In genomic region chr15:60476755-60477310, GRCm38 (mm10) we compare ENCODE assay signal across 26 mouse cellular contexts.
DNase-seq lines count a peak whose midpoint lies in the region; ATAC-seq and TF ChIP-seq lines count a peak whose summit lies in the region.
"Had no signal": no experiment of that assay in that cellular context is flagged by ENCODE, and none has a peak within 500 bp of the region (broad histone marks: within the 10 kb centered on the region; RNA-seq: fewer than 3 reads in every experiment).

No protein-coding gene starts in this region.

- POLR2A ChIA-PET in Patski (lab: Charles Lee): interaction anchor here (1.2 kb wide), 1 partner anchor 12 kb away, joined by 4 read pairs; no protein-coding TSS in a partner anchor

- ATAC-seq in hindbrain, embryonic 11.5 days (ENCODE audit: low FRiP score): 0 out of 2 replicates have a peak, but pooled peaks have one; percentile 22
- ATAC-seq in hindbrain, embryonic 12.5 days (ENCODE audit: low FRiP score): no peak; the same call in 1 of the 2 replicates
- peak; percentile 31 for ATAC-seq in Patski
- ATAC-seq in activated CD4-positive, CD25-positive, alpha-beta regulatory T cell, adult 4 months: no peak
- ATAC-seq: hindbrain, postnatal 0 days; intestine, embryonic 16.5 days; liver, postnatal 0 days; lung, postnatal 0 days had no signal

- 57% methylated on average over 4 of the region's 4 CpGs for WGBS in hindbrain, embryonic 11.5 days
- WGBS in hindbrain, embryonic 12.5 days: 46% methylated on average over 4 of the region's 4 CpGs

- no peaks in the 10 kb centered on the region for H3K27me3 ChIP-seq in hindbrain, embryonic 11.5 days (ENCODE audit: control insufficient read depth, insufficient read depth, low read length)
- no peaks in the 10 kb centered on the region for H3K27me3 ChIP-seq in hindbrain, embryonic 12.5 days
- H3K27me3 ChIP-seq in Patski: no peaks in the 10 kb centered on the region
- H3K27me3 ChIP-seq: heart, embryonic 15.5 days; midbrain, embryonic 12.5 days had no signal

- no peaks in the 10 kb centered on the region for H3K9me3 ChIP-seq in hindbrain, embryonic 11.5 days (ENCODE audit: control insufficient read depth, low read length)
- H3K9me3 ChIP-seq in hindbrain, embryonic 12.5 days (replicated peaks): no peaks in the 10 kb centered on the region
- H3K9me3 ChIP-seq: heart, embryonic 15.5 days; limb, embryonic 10.5 days; midbrain, embryonic 12.5 days had no signal

- no peaks in the 10 kb centered on the region for H3K36me3 ChIP-seq in hindbrain, embryonic 11.5 days (ENCODE audit: control insufficient read depth, insufficient read depth, low read length)
- no peaks in the 10 kb centered on the region for H3K36me3 ChIP-seq in hindbrain, embryonic 12.5 days
- H3K36me3 ChIP-seq: heart, embryonic 15.5 days; limb, embryonic 10.5 days; midbrain, embryonic 12.5 days had no signal

- no peak for TF ChIP-seq CTCF in Patski (IDR thresholded peaks at IDR 0.05)

- CTCF ChIA-PET in Patski (lab: Charles Lee): no interaction called here

- in situ Hi-C loops in Patski (cut with MboI; ENCODE audit: low pct_unique_long_range_greater_than_20kb): no loop called here

- no peak overlapping the region for H3K4me3 ChIP-seq in hindbrain, embryonic 11.5 days (ENCODE audit: low read depth, low read length)
- no peak overlapping the region for H3K4me3 ChIP-seq in hindbrain, embryonic 12.5 days
- H3K4me3 ChIP-seq: gastrocnemius, adult 2 months; heart, embryonic 15.5 days; layer of hippocampus, adult 2 months; limb, embryonic 10.5 days; midbrain, embryonic 12.5 days had no signal

- no peak overlapping the region for H3K27ac ChIP-seq in hindbrain, embryonic 11.5 days (ENCODE audit: low read depth, low read length)
- H3K27ac ChIP-seq in hindbrain, embryonic 12.5 days: no peak overlapping the region
- H3K27ac ChIP-seq: gastrocnemius, adult 2 months; heart, embryonic 15.5 days; hindbrain, postnatal 0 days; layer of hippocampus, adult 2 months; limb, embryonic 10.5 days; macrophage; midbrain, embryonic 12.5 days had no signal

- no peak overlapping the region for H3K9ac ChIP-seq in hindbrain, embryonic 11.5 days (ENCODE audit: low read depth, low read length)
- H3K9ac ChIP-seq in hindbrain, embryonic 12.5 days: no peak overlapping the region
- H3K9ac ChIP-seq: heart, embryonic 15.5 days; liver, postnatal 0 days; midbrain, embryonic 12.5 days had no signal

- no peaks in the 10 kb centered on the region for H3K4me1 ChIP-seq in hindbrain, embryonic 11.5 days (replicated peaks; ENCODE audit: control insufficient read depth, insufficient read depth, low read length)
- no peaks in the 10 kb centered on the region for H3K4me1 ChIP-seq in hindbrain, embryonic 12.5 days
- H3K4me1 ChIP-seq: heart, embryonic 15.5 days; limb, embryonic 10.5 days had no signal

- DNase-seq in hindbrain, embryonic 11.5 days (ENCODE audit: low spot score): peak; percentile 1
- DNase-seq in 3T3-L1 (ENCODE audit: low read depth, low spot score): peak; percentile 9
- no peak for DNase-seq in Patski (ENCODE audit: low read depth, low spot score)
- peak; percentile 4 for DNase-seq in mesoderm, embryonic 11.5 days (ENCODE audit: low read depth, low spot score)
- DNase-seq in urinary bladder, postnatal 25 days (ENCODE audit: low spot score): no peak
- DNase-seq in spleen, postnatal 14 days (ENCODE audit: low spot score in 2 of 2): no peak
- DNase-seq: adrenal gland, postnatal 36 days; cerebellum, adult 11-12 months; cerebellum, postnatal 14 days; gastrocnemius, adult 2 months; heart, postnatal 36 days; kidney, adult 9 months; kidney, postnatal 25 days; liver, postnatal 0 days; thymus, adult 18-20 months; thymus, postnatal 4 days had no signal

- H3K4me2 ChIP-seq in hindbrain, embryonic 11.5 days (replicated peaks; ENCODE audit: low read depth, low read length): no peak overlapping the region
- no peak overlapping the region for H3K4me2 ChIP-seq in hindbrain, embryonic 12.5 days (replicated peaks)
- H3K4me2 ChIP-seq: heart, embryonic 15.5 days; midbrain, embryonic 12.5 days had no signal

Comparison
In these comparisons a context has a peak if more than half of its experiments do, and no peak if none do; other contexts are left out.
1. ATAC-seq: peak in hindbrain, embryonic 11.5 days (single experiment) and Patski (single experiment); none in hindbrain, embryonic 12.5 days (single experiment) and activated CD4-positive, CD25-positive, alpha-beta regulatory T cell, adult 4 months (single experiment).
2. DNase-seq: peak in hindbrain, embryonic 11.5 days (single experiment), 3T3-L1 (single experiment) and mesoderm, embryonic 11.5 days (single experiment); none in Patski (single experiment), urinary bladder, postnatal 25 days (single experiment) and spleen, postnatal 14 days (0 of 2).